Mouse (Mus musculus) ES-Bruce4 (cell line): ENCODE results near the gene B3gnt6.

Source experiments
- CTCF ChIP-seq: IDR thresholded peaks from one replicate; pipeline ENCODE4 v1.8.1; 2011; ENCODE audit warnings: low read depth, low read length
- POLR2A ChIP-seq: IDR thresholded peaks from one replicate; pipeline ENCODE4 v1.8.1; 2011; ENCODE audit warnings: low read length; ENCODE audit not compliant: insufficient read depth

DNA sequence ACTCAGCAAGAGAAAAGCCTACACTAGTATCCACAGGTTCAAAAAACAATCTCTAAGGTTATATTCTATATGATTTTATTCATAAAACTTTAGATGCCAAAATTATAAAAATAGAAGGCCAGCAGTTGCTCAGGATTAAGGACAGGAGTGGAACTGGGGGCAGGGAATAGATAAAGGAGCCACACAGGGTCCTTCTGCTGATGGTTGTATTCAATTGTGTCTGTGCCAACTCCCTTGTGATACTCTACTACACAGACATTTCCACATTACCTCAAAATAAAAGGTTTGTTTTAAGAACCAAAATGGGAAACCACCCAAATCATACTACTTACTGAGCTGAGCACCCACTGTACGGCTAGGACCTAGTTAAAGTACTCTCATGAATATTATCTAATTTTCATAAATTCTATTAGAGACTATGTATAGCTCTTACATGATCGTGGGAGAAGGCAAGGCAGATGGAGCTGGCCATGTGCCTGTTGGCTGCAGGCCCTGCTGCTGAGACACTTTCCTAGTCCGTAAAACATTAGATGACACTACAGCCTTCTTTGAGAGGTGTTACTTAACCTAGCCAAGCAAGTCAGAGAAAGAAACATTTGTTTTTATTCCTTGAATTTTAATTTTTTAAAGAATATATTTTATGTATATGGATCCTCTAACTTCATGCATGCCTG lies 37.5 kb upstream of the B3gnt6 start:
- TF ChIP-seq POLR2A: no peak
- TF ChIP-seq CTCF: no peak
